Mouse (Mus musculus): ENCODE data around the gene Ceacam5.

Gene Ceacam5

DNA sequence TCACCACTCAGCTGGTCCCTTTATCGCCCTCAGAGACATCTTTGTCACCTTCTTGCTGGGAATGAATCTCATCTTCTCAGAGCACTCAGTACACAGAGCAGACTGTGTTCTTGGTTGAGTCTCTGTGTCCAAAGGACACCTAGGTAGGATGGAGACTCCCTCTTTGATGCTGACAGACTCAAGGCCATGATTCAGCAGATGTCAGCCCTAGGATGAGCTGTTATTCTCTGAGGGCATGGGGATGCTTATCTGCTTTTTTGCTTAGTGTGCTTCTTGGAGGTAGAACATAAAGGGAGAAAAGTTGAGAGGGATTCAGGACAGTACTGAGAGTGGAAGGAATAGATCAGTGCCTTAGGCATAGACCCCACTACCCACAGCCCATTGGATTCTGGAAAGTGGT lies at the start of gene Ceacam5:
Ceacam5 (plus strand) TSS at position 301 of the 400 bp plus-strand sequence.
- no peak for DNase-seq
